Mouse (Mus musculus) thymus, adult 2 months (tissue): Measurements from ENCODE around the gene Inpp5a.

Experiments
- CTCF ChIP-seq: fragments of 200-500 bp; IDR thresholded peaks from 2 replicates; pipeline ENCODE4 v1.5.1; 2012; ENCODE audit warnings: mild to moderate bottlenecking, control low read depth, low read length, moderate library complexity, borderline replicate concordance; ENCODE audit not compliant: control insufficient read depth, poor library complexity, insufficient read depth; ENCODE audit errors: extremely low read depth
- POLR2A ChIP-seq: fragments of 200-500 bp; IDR thresholded peaks from 2 replicates; pipeline ENCODE4 v1.6.1; 2012; ENCODE audit warnings: mild to moderate bottlenecking, low read length, control low read depth, moderate library complexity; ENCODE audit not compliant: control insufficient read depth, poor library complexity, insufficient read depth; ENCODE audit errors: extremely low read depth

DNA sequence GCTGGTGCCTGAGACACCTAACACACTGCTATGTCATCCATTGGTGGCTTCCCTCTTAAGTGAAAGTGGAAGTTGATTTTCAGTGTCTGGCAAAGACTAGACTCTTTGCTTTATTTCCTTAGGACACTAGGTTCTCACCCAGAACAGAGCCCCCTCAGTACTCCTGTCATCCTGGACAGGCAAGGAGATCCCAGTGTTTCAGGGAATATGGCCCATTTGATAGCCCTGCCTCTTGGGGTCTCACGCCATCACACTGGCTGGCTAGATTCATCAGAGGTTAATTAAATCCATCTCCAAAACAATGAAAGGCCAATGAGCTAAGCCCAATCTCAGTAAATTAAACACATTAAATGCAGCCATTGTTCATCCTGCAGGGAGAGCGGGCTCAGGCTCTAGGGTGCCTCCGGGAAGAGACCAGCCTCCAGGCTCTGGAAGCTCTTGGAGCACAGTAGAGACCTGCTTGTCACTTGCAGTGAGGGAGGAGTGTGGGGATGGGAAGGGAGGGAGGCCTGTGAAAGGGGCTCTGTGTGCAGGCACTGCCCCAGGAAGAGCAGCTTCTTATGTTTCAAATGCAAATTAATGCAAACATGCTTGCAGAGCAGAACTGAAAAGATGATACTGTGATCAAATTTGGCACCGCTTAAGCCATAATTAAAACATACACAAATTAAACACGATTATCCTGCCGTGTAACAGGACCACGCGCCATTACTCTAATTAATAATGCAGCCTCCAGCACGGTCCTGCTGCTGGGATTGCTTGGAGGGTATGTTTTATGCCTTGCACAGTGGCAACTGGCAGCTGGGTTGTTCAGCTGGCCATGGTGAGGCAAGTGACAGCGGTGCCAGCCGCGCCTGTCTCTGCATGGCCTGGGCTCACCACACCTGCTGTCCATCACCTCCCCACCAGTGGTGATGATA, 156.1 kb downstream of the Inpp5a start:
- TF ChIP-seq POLR2A (no peak), CTCF (no peak)
